Mouse (Mus musculus) ZHBTc4 (cell line): Measurements from ENCODE around the gene Fuom.
"Not testable (repeated sequence)": the region's sequence is repeated elsewhere in the genome, so short reads cannot be mapped to it uniquely, and the experiment has no call there.

Experiments used
- DNase-seq: peaks from one replicate; pipeline ENCODE4 v3.0.0-alpha.2; 2011; ENCODE audit warnings: low read depth, low spot score

Gene Fuom

DNA sequence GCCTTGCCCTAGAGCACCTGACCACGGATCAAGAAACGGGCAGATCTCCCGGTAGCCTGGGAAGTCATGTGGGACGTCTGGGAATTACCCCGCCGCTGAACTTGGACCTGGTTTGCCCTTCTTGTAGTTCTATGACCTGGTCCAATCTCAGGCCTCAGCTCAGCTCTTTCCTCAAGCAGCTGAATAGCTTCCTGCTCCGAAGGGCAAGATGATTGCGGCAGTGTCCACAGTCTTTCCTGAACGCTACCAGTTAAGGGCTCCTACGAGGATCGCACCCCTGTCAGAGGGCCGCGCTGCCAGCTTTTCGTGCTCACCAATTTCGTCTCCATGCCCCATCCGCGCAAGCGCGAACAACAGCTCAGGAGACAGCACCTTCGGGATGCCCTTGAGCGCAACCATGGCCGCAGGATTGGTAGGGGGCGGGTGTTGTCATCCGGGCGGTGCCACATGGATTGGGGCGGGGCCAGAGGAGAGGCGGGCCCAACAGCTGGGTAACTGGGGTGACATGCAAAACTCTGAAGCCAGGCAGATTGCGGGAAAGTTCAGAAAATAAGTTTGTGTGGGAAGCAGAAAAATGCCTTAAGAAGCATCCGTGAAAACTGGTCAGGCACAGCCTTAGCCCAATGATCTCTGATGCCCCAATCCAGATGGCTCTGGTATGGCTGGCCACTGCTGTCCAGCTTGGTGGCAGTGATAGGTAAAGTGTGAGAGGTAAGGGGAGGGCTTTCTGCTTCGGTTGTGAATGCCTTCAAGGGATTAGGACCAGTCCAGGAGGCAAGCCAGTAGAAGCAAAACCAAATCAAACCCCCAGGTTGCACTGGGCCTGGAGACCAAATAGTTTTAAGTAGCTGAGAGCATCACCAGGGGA, at the start of gene Fuom:
Fuom (minus strand) TSS at position 449 of the 868 bp plus-strand sequence.
- peak; percentile 95 for DNase-seq

DNA sequence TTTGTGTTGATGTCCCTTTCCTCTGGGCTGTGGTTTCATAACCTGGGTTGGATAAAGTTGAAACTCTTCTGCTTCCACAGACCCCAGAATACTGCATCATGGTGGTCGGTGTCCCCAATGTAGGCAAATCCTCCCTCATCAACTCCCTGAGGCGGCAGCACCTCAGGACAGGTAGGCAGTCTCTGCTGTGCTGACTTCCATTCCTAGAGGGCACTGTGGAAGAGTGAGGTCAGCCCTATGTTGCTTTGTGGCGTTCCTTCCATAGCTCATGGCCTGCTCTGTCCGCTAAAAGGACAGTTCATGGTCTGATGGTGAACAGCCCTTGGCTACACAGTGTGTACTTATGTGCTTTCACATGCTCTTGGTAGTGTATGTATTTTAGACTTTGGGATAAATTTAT, 42.3 kb upstream of the Fuom start:
- DNase-seq, result no peak

DNA sequence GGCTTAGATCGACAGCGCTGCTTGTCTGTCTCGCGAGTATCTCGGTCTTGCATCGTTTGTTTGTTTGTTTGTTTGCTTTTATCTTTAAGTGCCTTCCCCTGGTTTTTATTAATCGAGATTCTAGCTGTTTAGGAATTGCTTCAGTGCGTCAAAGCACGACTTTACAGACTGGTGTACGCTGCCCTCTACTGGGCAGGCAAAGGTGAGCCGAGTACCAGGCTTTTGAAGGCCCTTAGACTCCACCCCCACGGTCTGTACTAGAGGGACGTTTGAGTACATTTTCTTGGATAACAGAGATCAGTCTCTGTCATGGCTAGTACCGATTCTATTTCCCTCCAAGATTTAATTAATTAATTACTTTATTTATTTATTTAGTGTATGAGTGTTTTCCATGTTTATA, 39.1 kb upstream of the Fuom start:
- peak; percentile 81 for DNase-seq

DNA sequence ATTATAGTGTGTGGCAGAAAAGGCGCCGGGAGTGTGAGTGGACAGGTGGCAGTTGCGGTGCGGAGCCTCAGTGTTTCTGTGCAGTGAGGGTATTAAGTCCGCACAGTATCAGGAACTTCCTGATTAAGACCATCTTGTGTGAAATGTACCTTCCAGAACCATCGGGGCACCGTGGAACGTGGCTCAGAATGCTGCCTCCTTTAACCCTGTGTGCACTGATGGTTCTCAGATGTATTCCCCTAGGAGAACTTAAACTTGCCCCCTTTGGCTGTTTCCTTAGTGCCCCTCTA, 35.7 kb upstream of the Fuom start:
- DNase-seq, result no peak

DNA sequence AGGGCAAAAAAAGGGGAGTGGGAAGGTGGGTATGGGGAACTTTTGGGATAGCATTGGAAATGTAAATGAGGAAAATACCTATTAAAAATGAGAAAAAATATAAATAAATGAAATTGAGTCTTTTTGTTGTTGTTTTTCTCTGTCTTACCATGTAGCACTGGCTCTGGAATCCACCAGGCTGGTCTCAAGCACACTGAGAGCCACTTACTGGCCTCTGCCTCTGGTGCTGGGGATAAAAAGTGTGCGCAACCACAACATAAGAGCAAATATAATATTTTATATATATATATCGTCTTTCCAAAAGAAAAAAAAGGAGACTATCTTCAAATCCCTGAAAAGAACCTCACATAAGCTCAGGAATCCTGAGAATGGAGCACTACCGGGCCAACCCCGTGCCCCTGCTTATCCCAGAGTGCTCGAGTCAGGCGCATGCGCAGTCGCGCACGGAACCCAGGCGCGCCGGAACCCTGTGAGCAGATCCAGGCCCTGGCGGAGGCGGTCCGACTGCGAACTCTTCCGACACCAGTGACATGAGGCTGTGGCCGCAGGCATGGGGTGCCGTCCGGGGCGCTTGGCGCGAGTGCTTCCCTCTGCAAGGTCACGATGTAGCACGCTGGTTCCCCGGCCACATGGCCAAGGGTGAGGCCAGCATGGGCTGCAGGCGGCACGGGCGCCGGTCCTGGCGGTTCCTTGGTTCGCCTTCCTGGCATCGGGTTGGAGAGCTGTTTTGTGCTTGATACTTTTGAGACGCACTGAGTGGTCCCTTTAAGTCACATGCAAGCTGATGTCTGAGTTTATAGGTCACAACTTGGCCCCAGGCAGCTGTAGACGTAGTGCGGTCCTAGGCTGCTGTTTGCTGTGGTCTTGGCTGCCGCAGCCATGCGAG, 35.1 kb upstream of the Fuom start, which contains the start of gene Mtg1:
Mtg1 (plus strand) TSS at position 430 of the 886 bp plus-strand sequence.
- DNase-seq, result peak; percentile 98

DNA sequence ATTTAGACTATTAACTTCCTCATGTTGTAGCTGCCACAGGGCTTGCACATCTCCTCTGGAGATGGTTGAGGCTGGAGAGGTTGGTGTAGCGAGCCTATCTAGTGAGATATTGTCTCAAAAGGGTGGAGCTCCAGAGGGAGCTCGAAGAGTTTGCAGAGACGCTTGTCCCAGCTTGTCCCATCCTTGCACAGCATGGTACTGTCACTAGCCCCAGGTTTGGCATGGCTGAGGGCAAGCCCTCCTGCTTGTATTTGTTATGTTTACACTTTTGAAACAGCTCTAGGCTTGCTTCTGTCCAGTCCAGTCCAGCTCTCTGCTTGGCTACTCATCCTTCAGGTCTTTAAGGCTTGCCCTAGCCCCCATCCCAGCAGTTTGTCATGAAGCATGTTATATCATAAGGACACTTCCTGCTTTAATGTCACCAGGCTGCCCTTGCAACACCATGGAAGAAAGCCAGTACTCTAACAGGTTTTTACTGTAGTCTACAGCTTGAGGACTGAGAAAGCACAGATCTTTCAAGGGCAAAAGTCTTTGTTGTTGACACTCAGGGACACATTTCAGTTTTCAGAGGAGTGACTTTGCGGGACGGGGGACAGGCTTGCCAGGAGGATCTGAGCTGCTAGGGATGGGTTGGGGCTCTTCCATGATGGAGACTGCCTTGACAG, 33.0 kb upstream of the Fuom start:
- no peak for DNase-seq

DNA sequence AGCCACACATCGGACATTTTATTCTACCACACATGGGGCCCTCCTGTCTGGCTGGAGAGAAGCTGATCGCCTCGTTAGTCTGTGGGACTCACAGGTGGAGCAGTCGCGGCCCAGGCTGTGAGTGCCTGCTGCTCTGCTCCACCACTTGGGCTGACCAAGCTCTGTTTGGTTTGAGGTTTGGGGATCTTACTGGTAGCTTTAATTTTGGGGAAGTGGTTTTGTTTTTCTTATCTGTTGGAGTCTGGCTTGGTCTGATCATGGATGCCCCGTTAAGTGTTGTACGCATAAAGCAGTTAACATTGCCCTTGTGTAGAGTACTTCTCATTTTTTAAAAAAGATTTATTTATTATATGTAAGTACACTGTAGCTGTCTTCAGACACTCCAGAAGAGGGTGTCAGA, 31.8 kb upstream of the Fuom start:
- not testable (repeated sequence) for DNase-seq

DNA sequence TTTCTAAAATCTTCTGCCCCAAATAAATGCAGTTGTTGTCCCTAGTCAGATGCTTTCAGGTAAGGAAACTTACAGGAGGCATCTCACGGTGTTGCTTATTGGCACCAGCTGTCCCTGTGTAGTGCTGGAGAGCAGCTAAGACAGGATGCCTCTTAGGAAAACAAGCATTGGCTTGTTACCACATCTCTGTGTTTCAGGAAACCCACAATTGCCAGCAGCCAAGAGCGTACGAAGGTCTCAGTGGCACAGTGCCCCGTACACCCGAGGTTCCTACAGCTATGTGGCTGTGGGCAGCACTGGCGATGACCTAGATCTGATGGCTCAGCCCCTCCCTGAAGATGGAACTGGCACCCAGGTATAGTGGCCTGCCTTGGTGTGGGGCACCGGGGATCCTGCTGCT, 29.9 kb upstream of the Fuom start:
- DNase-seq, result not testable (repeated sequence)

DNA sequence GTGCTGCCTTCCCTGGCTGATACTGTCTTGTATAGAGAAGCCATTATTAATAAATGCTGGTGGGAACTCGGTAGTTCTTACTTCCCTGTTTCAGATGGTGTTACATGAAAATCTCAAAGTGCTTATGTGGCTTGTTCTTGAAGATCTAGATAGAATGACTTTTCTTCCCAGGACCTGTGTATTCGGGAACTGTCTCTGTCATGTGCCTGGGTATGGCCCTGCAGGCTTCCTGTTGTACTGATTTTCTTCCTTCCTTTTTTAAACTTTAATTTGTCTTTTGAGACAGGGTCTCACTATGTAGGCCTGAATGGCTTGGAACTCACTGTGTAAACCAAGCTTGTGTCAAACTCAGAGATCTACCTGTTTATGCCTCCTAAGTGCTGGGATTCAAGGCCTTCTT, 25.7 kb upstream of the Fuom start:
- DNase-seq, result no peak

DNA sequence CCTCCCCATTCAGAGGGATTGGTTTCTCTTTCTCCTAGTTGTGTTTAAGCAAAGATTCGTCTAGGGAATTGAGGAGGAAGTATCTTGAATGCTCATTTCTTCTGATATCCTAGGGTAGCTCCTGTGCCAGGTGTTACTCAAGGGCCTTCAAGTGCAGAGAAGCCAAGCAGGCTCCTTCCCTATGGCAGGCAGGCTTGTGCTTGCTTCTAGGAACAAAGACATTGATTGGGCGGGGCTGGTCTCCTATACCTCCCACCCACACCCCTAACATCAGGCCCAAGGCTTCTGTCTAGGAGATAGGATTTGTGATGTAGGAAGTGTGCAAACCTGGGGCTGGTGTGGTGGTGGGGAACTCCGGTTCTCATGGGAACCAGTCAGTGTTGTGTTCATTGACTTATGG, 24.7 kb upstream of the Fuom start:
- DNase-seq, result peak; percentile 32

DNA sequence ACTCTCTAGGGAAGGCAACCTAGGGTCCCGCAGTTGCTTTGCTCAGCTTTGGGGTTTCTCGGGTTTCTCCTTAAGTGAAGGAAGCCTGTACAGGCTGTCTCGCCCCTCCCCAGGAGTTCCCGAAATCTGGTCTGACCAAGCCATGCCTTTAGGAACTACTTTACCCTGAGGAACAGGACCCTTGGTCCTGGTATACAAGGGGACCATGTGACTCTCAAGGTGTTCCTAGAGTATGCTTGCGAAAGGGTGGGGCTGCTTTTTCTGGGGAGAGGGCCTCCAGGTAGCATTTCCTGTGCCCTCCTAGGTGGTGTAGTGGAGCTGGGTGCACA, 23.7 kb upstream of the Fuom start:
- DNase-seq, result no peak

DNA sequence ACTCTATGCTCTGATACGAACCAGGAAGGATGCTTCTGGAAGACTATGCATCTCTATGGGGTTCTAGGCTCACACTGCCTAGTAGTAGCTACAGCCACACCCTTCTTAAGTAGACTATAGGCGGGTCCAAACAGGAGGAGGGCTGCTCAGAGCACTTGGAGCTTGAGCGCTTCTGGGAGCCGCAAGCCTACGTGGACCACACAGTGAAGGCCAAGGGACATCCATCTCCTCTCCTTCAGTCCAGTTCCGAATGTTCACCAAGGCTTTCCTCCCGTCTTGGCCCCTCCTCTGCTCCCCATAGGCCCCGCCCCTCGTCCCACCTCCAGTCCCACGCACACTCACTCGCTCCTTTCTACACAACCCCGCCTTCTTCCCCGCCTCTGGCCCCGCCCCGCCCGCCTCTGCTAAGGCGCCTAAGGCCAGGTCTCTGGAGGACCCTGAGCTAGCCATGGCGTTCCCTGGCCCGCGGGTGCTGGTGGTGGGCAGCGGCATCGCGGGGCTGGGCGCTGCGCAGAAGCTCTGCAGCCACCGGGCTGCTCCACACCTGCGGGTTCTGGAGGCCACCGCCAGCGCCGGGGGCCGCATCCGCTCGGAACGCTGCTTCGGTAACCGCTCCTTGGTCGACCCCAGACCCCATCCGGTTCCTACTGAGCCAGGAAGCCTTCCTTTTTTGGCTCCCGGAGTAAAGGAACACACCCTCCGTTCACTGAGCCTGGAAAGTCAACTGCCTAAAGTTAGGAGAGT, 23.2 kb upstream of the Fuom start:
- peak; percentile 97 for DNase-seq

DNA sequence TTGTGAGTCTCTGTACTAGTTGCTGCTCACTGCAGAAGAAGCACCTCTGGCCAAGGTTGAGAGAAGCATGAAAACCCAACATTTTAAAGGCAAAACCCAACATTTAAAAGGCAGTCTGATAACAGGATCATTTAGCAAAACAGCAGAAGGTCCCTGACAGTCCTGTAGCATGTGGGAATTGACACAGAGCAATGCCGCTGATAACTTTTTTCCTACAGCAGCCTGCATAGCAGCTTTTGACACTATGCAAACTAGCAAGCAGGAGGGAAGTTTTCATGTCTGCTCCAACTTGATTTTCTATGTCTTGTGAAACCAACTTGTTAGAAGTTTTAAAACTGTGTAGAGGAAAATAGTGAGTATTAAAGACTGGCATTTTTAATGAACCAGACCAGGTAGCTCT, 22.1 kb upstream of the Fuom start:
- DNase-seq, result no peak

DNA sequence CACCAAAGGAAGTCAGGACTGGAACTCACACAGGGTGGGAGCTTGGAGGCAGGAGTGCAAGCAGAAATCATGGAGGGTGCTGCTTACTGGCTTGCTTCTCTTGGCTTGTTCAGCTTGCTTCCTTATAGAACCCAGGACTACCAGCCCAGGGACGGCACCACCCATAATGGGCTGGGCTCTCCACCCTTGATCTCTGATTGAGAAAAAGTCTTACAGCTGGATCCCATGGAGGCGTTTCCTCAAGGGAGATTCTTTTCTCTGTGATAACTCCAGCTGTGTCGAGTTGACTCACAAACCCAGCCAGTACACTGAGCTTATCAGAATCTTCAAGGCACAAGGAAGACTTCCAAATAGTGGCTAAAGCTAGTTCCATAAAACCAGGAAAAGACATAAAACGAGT, 20.5 kb upstream of the Fuom start:
- peak; percentile 72 for DNase-seq

DNA sequence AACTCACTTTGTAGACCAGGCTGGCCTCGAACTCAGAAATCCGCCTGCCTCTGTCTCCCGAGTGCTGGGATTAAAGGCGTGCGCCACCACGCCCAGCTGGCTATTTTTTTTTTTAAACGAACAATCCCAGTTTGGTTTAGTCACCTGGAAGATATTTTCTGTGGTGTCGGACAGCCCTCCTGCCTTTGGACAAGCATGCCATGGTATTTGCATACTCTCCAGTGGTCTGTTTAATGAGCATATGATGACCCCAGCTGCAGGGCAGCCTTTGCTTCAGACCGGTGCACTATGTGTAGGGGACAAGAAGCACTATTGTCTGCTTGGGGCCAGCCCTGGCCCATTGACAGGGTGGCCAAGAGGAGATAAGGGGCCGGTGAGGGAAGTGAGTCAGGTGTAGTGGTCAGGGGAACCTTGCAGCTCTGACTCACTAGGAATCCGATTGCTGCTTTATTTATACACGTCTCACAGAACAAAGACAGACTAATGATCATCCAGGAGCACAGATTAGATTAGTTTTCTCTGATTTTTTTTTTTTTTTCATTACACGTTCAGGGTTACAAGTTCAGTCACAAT, 19.2 kb upstream of the Fuom start:
- no peak for DNase-seq

DNA sequence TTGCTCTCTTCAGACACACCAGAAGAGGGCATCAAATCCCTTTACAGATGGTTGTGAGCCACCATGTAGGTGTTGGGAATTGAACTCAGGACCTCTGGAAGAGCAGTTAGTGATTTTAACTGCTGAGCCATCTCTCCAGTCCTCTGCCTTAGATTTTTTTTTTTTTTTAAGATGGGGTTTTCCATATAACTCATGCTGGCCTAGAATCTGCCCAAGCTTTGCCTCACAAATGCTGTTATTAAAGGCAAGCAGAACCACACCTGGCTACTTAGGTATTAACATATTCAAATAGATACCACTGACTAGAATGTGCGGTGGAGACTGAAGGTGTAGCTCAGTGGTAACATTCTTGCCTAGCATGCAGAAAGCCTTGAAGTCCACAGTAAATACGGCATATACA, 18.2 kb upstream of the Fuom start:
- DNase-seq, result no peak

DNA sequence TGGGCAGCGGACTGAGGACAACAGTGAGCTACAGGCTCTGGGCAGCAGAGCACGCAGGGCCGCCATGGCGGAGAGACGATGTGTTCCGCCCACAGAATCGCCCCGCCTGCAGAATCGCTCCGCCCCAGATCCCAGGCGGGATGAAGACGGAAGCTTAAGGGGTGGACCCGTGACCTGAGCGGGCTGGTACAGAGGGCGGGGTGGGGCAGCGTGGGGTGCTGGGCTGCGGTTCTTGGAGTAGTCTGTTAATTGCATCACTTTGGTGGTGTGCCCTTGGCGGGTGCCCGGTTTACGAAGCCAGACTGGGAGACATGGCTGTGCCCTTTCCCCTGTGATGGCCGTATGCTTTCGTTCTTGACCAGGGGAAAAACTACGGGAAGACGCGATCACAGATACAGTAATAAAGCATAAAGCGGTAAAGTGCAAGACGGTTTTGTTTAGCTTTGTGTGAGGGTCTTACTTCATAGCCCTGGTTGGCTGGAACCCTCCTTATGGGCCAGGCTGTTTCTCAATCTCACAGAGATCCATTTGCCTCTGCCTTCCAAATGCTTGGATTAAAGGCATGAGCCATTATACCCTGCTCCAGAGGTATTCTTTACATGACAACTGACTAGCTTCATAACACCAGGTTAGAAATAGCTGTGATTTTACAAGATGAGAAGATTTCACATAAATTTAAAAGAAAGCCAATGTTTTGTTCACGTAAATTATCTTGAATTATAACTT, 14.3 kb upstream of the Fuom start, which contains the start of gene Echs1:
Echs1 (minus strand) TSS at position 148 of the 726 bp plus-strand sequence.
- DNase-seq, result peak; percentile 94

DNA sequence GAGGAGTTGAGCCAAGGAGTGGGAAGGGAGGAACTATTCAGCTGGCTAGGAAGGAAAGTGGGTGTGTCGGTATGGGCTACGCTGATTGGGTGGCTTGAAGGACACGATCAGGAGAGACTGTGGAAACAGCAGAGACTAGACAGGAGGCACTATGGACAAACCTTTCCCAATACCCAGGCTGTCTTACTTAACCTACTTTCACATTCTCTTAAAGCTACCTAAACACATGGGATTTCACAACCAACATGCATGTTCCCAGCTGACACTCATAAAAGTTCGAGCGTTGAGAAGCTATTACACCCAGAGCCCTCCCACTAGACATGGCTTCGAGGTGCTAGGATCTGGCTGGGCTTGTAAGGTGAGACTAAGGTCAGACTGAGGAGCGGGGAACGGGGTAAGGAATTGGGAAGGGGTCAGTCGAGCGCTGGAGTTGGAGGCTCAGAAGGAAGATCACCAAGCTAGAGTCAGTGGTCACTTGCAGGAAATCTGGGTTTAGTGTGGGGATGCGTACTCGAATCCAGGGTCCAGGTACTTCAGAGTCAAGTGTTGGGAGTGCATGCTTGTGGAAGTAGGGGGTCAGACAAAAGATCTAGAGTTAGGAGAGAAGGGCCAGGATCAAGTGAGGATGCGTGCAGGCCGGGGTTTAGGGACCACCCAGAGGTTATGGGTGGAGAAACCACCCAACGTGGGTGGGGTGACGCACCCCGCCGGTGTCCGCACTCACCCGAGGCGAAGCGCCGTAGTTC, 13.5 kb upstream of the Fuom start, which contains the start of gene Paox:
Paox (plus strand) TSS at position 217 of the 746 bp plus-strand sequence.
- peak; percentile 84 for DNase-seq

DNA sequence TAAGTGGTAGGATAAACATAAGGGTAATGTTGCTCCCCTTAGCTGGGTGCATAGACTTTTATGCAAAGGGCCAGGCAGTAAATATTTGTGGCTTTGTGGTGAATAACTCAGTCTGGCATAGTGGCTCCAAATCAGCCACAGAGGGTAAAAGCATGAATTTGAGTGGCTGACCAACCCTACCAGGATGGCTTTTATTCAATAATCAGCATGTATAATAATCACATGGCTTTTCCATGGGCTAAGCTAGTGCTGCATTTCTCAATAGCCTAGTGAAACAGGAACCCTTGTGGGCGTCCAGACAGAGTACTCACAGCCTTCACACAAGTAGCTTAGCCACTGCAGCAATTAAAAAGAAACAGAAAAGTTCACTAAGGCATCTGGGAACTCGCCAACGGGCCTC, 9.7 kb upstream of the Fuom start:
- DNase-seq, result no peak

DNA sequence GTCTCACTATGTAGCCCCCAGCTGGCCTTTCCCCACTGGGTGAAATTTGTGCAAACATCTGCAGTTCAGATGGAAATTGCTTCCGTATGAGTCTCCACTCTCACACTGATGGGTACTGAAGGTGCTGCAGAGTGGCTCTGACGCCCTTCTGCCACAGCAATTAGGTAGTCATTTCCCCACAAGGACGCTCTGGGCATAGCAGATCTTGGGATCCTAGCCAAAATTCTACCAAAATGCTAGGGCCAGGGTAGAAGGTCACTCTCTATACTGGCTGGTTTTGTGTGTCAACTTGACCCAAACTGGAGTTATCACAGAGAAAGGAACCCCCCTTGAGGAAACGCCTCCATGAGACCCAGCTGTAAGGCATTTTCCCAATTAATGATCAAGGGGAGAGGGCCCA, 1.8 kb upstream of the Fuom start:
- no peak for DNase-seq
